Mouse (Mus musculus) ES-E14 (cell line): ENCODE data around the gene Ankzf1. TPM values are rescaled to one million over a fixed set of nuclear protein-coding genes. Genes with fewer than 3 reads are reported as not detected.

Experiments used
- DNase-seq: peaks from one replicate; pipeline ENCODE4 v3.0.0-alpha.2; 2013; ENCODE audit warnings: low read depth, low spot score
- H3K27ac ChIP-seq: 2 replicates; pipeline ENCODE4 v1.5.1; 2012; ENCODE audit warnings: low read depth, mild to moderate bottlenecking, low read length, moderate library complexity, mixed read lengths; ENCODE audit not compliant: poor library complexity, insufficient read depth, severe bottlenecking
- H3K36me3 ChIP-seq: 2 replicates; pipeline ENCODE4 v1.6.1; 2012; ENCODE audit warnings: mild to moderate bottlenecking, low read length, moderate library complexity, mixed read lengths; ENCODE audit not compliant: control insufficient read depth, poor library complexity, insufficient read depth, severe bottlenecking
- H3K4me1 ChIP-seq, 2 experiments: fragments of 150-350 bp in 1 of 2; sonication (generic) in 1 of 2; 2 replicates each; pipeline ENCODE4 v1.6.1; 2012; ENCODE audit warnings: low read length in 2 of 2, mild to moderate bottlenecking in 1 of 2, mixed read lengths in 1 of 2; ENCODE audit not compliant: control insufficient read depth in 2 of 2, insufficient read depth in 2 of 2, poor library complexity in 1 of 2
- H3K4me3 ChIP-seq, 2 experiments: fragments of 150-350 bp in 1 of 2; sonication (generic) in 1 of 2; 2 replicates each; pipeline ENCODE4 v1.5.1; 2012; ENCODE audit warnings: low read length in 2 of 2, low read depth in 1 of 2, mild to moderate bottlenecking in 1 of 2, mixed read lengths in 1 of 2; ENCODE audit not compliant: insufficient read depth in 1 of 2, poor library complexity in 1 of 2, severe bottlenecking in 1 of 2
- H3K9ac ChIP-seq: 2 replicates; pipeline ENCODE4 v1.6.1; 2012; ENCODE audit warnings: low read depth, mild to moderate bottlenecking, low read length, mixed read lengths; ENCODE audit not compliant: poor library complexity, insufficient read depth, severe bottlenecking
- H3K9me3 ChIP-seq: fragments of 150-350 bp; sonication (generic); 2 replicates; pipeline ENCODE4 v1.6.1; 2012; ENCODE audit warnings: low read depth, mild to moderate bottlenecking, low read length; ENCODE audit not compliant: control insufficient read depth, insufficient read depth
- CHD2 ChIP-seq: IDR thresholded peaks from 2 replicates; pipeline ENCODE4 v1.6.1; 2014; ENCODE audit warnings: mild to moderate bottlenecking, low read depth, low read length, inconsistent platforms
- HCFC1 ChIP-seq: IDR thresholded peaks from 2 replicates; pipeline ENCODE4 v1.6.1; 2012; ENCODE audit warnings: low read length, inconsistent platforms, borderline replicate concordance; ENCODE audit not compliant: insufficient read depth
- MAFK ChIP-seq: IDR thresholded peaks from 2 replicates; pipeline ENCODE4 v1.6.1; 2014; ENCODE audit warnings: mild to moderate bottlenecking, low read depth, low read length, inconsistent platforms; ENCODE audit not compliant: insufficient read depth
- ZC3H11A ChIP-seq: IDR thresholded peaks from 2 replicates; pipeline ENCODE4 v1.6.1; 2012; ENCODE audit warnings: low read depth, mild to moderate bottlenecking, inconsistent platforms, low read length, borderline replicate concordance
- ZNF384 ChIP-seq: IDR thresholded peaks from 2 replicates; pipeline ENCODE4 v1.6.1; 2012; ENCODE audit warnings: low read depth, low read length, inconsistent platforms
- in situ Hi-C, 2 experiments: fragments of 600-800 bp; cut with MboI; formaldehyde crosslinking; loops; one replicate each; pipeline ENCODE4 v1.15.1; 2025; ENCODE audit warnings: low sequenced_read_pairs in 2 of 2, inconsistent platforms in 1 of 2; ENCODE audit not compliant: unreplicated experiment in 2 of 2
- total RNA-seq: library from RNA; depleted of rRNA; stranded (reverse); fragments of 300-350 nt; gene quantifications from 2 replicates; pipeline ENCODE4 v1.2.3, GENCODE M21; 2012

Ankzf1 gene
- total RNA-seq, 1 experiment, result 23.0 TPM

- no peak for TF ChIP-seq CHD2
- no peak for TF ChIP-seq HCFC1
- no peak for TF ChIP-seq ZNF384
- TF ChIP-seq ZC3H11A, result no peak
- no peak for TF ChIP-seq MAFK
- no peak overlapping the region for H3K4me3 ChIP-seq
- H3K27ac ChIP-seq, result no peak overlapping the region
- H3K36me3 ChIP-seq, result peaks cover 46% of the 10 kb centered on the region
- DNase-seq, result no peak
- no peaks in the 10 kb centered on the region for H3K9me3 ChIP-seq
- H3K4me1 ChIP-seq, result peaks cover 11 to 26% of the 10 kb centered on the region in 2 experiments
- no peak overlapping the region for H3K9ac ChIP-seq
- in situ Hi-C loops, result no loop called here
These were observed 21.1 kb downstream of the Ankzf1 start for GRCm38 (mm10) chr1:75213096-75213495.

- no peaks in the 10 kb centered on the region for H3K9me3 ChIP-seq
- no peak overlapping the region for H3K27ac ChIP-seq
- no peak for TF ChIP-seq HCFC1
- no peak for TF ChIP-seq ZNF384
- no peak for TF ChIP-seq CHD2
- TF ChIP-seq MAFK, result no peak
- TF ChIP-seq ZC3H11A, result no peak
- H3K36me3 ChIP-seq, result peaks cover 46% of the 10 kb centered on the region
- in situ Hi-C loops, result no loop called here
- no peak overlapping the region for H3K9ac ChIP-seq
- no peak for DNase-seq
- H3K4me1 ChIP-seq, result peaks cover 9 to 26% of the 10 kb centered on the region in 2 experiments
- no peak overlapping the region for H3K4me3 ChIP-seq
These were observed 22.5 kb downstream of the Ankzf1 start for GRCm38 (mm10) chr1:75214442-75214841.

DNA sequence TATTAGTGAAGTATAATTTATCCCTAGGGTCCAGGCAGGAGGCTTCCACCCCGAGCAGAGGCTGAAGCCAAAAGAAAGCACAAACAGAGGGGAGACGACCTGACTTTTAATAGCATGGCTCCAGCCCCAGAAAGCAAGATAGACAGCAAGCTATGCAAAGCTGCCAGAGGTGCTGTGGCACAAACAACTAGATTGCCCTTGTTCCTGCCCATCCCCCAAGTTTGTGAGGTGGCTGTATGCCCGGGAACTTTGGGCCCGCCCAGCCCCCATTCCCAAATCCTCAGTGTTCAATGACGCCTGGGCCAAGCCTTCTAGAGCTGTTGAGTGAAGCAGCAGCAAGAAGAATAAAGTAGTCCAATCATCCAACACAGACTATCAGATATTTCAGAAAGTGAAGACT, 22.9 kb downstream of the Ankzf1 start:
- H3K36me3 ChIP-seq, result peaks cover 46% of the 10 kb centered on the region
- no peak for DNase-seq
- no peaks in the 10 kb centered on the region for H3K9me3 ChIP-seq
- H3K4me3 ChIP-seq, result no peak overlapping the region
- no peak overlapping the region for H3K27ac ChIP-seq
- TF ChIP-seq ZNF384, result no peak
- TF ChIP-seq ZC3H11A, result no peak
- no peak for TF ChIP-seq CHD2
- no peak for TF ChIP-seq HCFC1
- no peak for TF ChIP-seq MAFK
- in situ Hi-C loops, result no loop called here
- no peak overlapping the region; the same call in 1 of the 2 replicates for H3K9ac ChIP-seq
- peaks cover 9 to 28% of the 10 kb centered on the region in 2 experiments for H3K4me1 ChIP-seq

GRCm38 (mm10) chr1:75215785-75216184, 23.8 kb downstream of the Ankzf1 start:
- no peak overlapping the region for H3K27ac ChIP-seq
- no peak for DNase-seq
- in situ Hi-C loops, result no loop called here

More at GRCm38 (mm10) chr1:75215785-75216184, 23.8 kb downstream of the Ankzf1 start:
- no peaks in the 10 kb centered on the region for H3K9me3 ChIP-seq
- TF ChIP-seq ZNF384 (no peak), HCFC1 (no peak), MAFK (no peak), ZC3H11A (no peak), CHD2 (no peak)
- H3K4me3 ChIP-seq, result no peak overlapping the region
- no peak overlapping the region for H3K9ac ChIP-seq
- H3K4me1 ChIP-seq, result peaks cover 13 to 25% of the 10 kb centered on the region in 2 experiments
- H3K36me3 ChIP-seq, result peaks cover 46% of the 10 kb centered on the region
